Mouse (Mus musculus) erythroblast, adult 5-6 weeks (primary cell): ENCODE measurements around the gene Sema3c. TPM values are rescaled to one million over a fixed set of nuclear protein-coding genes. Genes with fewer than 3 reads are reported as not detected.

ENCODE experiments used
- ATAC-seq: replicated peaks from 2 replicates; pipeline ENCODE4 v1.8.0; 2016; ENCODE audit warnings: moderate number of reproducible peaks, mild to moderate bottlenecking, moderate TSS enrichment, inconsistent platforms; ENCODE audit not compliant: poor library complexity, low FRiP score, severe bottlenecking
- total RNA-seq, 2 experiments: library from RNA; stranded (forward) in 1 of 2; stranded (reverse) in 1 of 2; fragments of 150-400 nt in 1 of 2; fragments of 200-764, 138-1000 nt in 1 of 2; gene quantifications; 2 replicates each; pipeline versions ENCODE4 v1.2.3 to v1.2.4; 2015 to 2017; ENCODE audit warnings: low replicate concordance in 2 of 2

Sema3c gene
- total RNA-seq, 2 experiments from 2014 or later: not detected

DNA sequence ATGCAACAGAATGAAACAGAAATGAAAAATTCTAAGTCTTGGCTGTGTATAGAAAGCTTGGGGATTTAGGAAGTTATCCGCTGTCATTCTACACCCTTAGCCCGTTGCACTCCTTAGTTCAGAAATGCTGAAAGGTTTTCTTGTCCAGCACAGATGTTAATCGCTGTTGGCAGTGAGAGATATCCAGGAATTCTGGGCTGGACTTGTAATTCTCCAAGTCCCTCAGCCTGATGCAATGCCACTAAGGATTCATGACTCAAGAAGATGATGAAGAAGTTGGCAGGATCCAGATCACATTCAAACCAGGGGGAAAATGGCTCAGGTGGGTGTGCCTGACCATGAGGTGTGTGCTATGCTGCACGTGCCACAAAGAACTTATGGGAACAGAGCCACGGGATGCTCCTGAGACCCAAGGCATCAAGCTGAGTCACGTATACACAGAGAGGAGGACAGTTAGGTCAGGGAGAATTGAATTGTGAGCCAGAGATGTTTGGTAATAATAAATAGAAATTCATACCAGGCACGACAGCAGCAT is 179.5 kb downstream of the Sema3c start:
- ATAC-seq: no peak

DNA sequence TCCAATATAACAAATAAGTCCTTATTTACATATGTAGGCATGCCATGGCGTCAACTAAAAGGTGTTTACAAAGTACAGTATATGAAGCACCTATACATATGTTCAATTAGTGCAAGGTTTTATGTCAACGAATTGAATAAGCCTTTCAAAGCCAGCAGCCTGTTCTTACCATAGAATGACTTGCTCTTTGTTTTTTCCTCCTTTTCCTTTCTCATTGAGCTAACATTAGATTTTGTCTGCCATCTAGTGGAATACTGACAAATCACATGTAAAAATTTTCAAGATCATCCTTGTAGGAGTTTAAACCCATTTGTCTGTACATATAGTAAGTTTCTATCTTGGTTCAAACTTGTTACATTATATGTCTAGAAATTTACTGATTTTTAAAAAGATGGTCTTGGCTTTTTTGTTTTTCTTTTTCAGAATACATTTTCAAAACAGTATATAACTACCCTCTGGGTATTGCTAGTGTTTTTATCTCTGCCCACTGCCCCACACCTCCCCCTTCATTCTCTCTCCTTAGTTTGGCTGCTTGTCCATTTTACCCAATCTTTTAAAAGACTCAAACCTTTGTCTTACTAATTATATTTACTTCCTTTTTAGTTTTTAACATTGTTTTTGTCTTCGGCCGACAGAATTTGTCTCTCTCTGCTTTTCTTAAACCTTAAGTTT is 192.1 kb downstream of the Sema3c start:
- no peak for ATAC-seq

- no peak for ATAC-seq
These were observed 196.2 kb downstream of the Sema3c start for GRCm38 (mm10) chr5:17770328-17770727.

- ATAC-seq: peak; percentile 70
These were observed 202.5 kb downstream of the Sema3c start for GRCm38 (mm10) chr5:17776571-17776970.

Other genes starting within 250 kb of the Sema3c start
- not detected in 2 replicates for gene Speer4f2, start 201.1 kb upstream of the Sema3c start, total RNA-seq (2015; ENCODE audit: low replicate concordance)
- gene Speer4f2, start 201.1 kb upstream of the Sema3c start, total RNA-seq (2017; ENCODE audit: low replicate concordance): not detected in 2 replicates
- not detected in 2 replicates for gene Speer4f1, start 98.2 kb upstream of the Sema3c start, total RNA-seq (2015; ENCODE audit: low replicate concordance)
- not detected in 2 replicates for gene Speer4f1, start 98.2 kb upstream of the Sema3c start, total RNA-seq (2017; ENCODE audit: low replicate concordance)